ENCODE assay signal across 10 mouse cellular contexts in genomic region chr3:8161997-8162756, GRCm38 (mm10).
A peak's percentile ranks its signal among the peaks of the same experiment; 100 is the strongest.
DNase-seq lines count a peak whose midpoint lies in the region; ATAC-seq lines count a peak whose summit lies in the region.
"Had no signal": no experiment of that assay in that cellular context is flagged by ENCODE, and none has a peak within 500 bp of the region (broad histone marks: within the 10 kb centered on the region; RNA-seq: fewer than 3 reads in every experiment).

No protein-coding gene starts in this region.

- H3K9me3 ChIP-seq in neural tube, embryonic 12.5 days, result no peaks in the 10 kb centered on the region
- no peaks in the 10 kb centered on the region for H3K9me3 ChIP-seq in midbrain, embryonic 12.5 days

- no peak overlapping the region for H3K27ac ChIP-seq in neural tube, embryonic 12.5 days
- H3K27ac ChIP-seq in midbrain, embryonic 12.5 days (replicated peaks), result no peak overlapping the region

- no peak overlapping the region for H3K9ac ChIP-seq in neural tube, embryonic 12.5 days
- H3K9ac ChIP-seq in midbrain, embryonic 12.5 days (replicated peaks), result no peak overlapping the region

- H3K4me2 ChIP-seq in neural tube, embryonic 12.5 days (replicated peaks), result no peak overlapping the region
- no peak overlapping the region for H3K4me2 ChIP-seq in midbrain, embryonic 12.5 days (replicated peaks)

- H3K27me3 ChIP-seq in neural tube, embryonic 12.5 days (replicated peaks), result no peaks in the 10 kb centered on the region
- no peaks in the 10 kb centered on the region for H3K27me3 ChIP-seq in midbrain, embryonic 12.5 days

- ATAC-seq in frontal cortex, adult (ENCODE audit: low TSS enrichment), result no peak
- peak; percentile 63; the same call in 1 of the 2 replicates for ATAC-seq in neural tube, embryonic 12.5 days (ENCODE audit: low FRiP score, low read depth)
- ATAC-seq in midbrain, embryonic 12.5 days (ENCODE audit: low FRiP score, low read depth), result peak; percentile 83

- no peak overlapping the region for H3K4me3 ChIP-seq in neural tube, embryonic 12.5 days
- no peak overlapping the region for H3K4me3 ChIP-seq in midbrain, embryonic 12.5 days

- H3K36me3 ChIP-seq in neural tube, embryonic 12.5 days, result no peaks in the 10 kb centered on the region
- no peaks in the 10 kb centered on the region for H3K36me3 ChIP-seq in midbrain, embryonic 12.5 days

- WGBS in neural tube, embryonic 12.5 days, result 92% methylated on average over 4 of the region's 4 CpGs
- WGBS in midbrain, embryonic 12.5 days, result 87% methylated on average over 4 of the region's 4 CpGs

- H3K4me1 ChIP-seq in neural tube, embryonic 12.5 days, result no peaks in the 10 kb centered on the region
- H3K4me1 ChIP-seq in midbrain, embryonic 12.5 days, result no peaks in the 10 kb centered on the region; the same call in 1 of the 2 replicates

- DNase-seq in frontal cortex, postnatal 10 days (ENCODE audit: low spot score in 2 of 2), result peak; percentile 12 to 19
- no peak for DNase-seq in neural tube, embryonic 10.5 days (ENCODE audit: extremely low spot score, low spot score)
- DNase-seq in adrenal gland, postnatal 14 days, result no peak
- no peak for DNase-seq in gastrocnemius, postnatal 25 days
- DNase-seq in layer of hippocampus, postnatal 25 days (ENCODE audit: extremely low spot score in 1 of 2, low spot score in 1 of 2), result no peak
- DNase-seq: adrenal gland, adult 8-10 months; lung, postnatal 4 days had no signal

Comparison
In these comparisons a context has a peak if more than half of its experiments do, and no peak if none do; other contexts are left out.
1. DNase-seq: peak in frontal cortex, postnatal 10 days (2 of 2); none in neural tube, embryonic 10.5 days (single experiment), adrenal gland, postnatal 14 days (single experiment), gastrocnemius, postnatal 25 days (single experiment) and layer of hippocampus, postnatal 25 days (0 of 2).